Mouse (Mus musculus): ENCODE measurements around the gene Scd3. TPM values are rescaled to one million over a fixed set of nuclear protein-coding genes. Genes with fewer than 3 reads are reported as not detected.

Gene Scd3
- polyA plus RNA-seq, 1 experiment from 2014 or later: 4.5 TPM

- H3K4me2 ChIP-seq (ENCODE audit: low read length): peak within 1 kb of the TSS; percentile 100
- peak within 1 kb of the TSS; percentile 97 for H3K27ac ChIP-seq (replicated peaks; ENCODE audit: low read depth, low read length)
- peaks cover 33% of the 10 kb centered on the region for H3K4me1 ChIP-seq (ENCODE audit: control insufficient read depth, insufficient read depth, low read length)
- no peaks in the 10 kb centered on the region for H3K9me3 ChIP-seq (ENCODE audit: control insufficient read depth, low read length)
- ATAC-seq (ENCODE audit: low FRiP score, low TSS enrichment) (no peak; the same call in 1 of the 2 replicates), DNase-seq (no peak)
- H3K4me3 ChIP-seq (replicated peaks; ENCODE audit: low read depth, low read length): peak within 1 kb of the TSS; percentile 95
- peaks cover 31% of the 10 kb centered on the region for H3K36me3 ChIP-seq (ENCODE audit: control insufficient read depth, insufficient read depth, low read length)
- 2% methylated on average over 21 of the region's 21 CpGs for WGBS
- H3K9ac ChIP-seq (replicated peaks; ENCODE audit: low read length): peak within 1 kb of the TSS; percentile 88
- no peaks in the 10 kb centered on the region for H3K27me3 ChIP-seq (ENCODE audit: control insufficient read depth, insufficient read depth, low read length)
Observed at GRCm38 (mm10) chr19:44292941-44293768, 90.1 kb downstream of the Scd3 start, which contains the start of gene Scd2. Gene Scd2 (plus strand): TSS chr19:44293674.

Other genes starting within 250 kb of the Scd3 start
- 0.12 and 0.19 TPM in 2 replicates for gene Cpn1, start 216.7 kb upstream of the Scd3 start, polyA plus RNA-seq (2014; fragmentation: Nextera tagmentation; extraction: Ambion mirVana)
- gene Cyp2c23, start 174.1 kb upstream of the Scd3 start, polyA plus RNA-seq (2014; fragmentation: Nextera tagmentation; extraction: Ambion mirVana): not detected in 2 replicates
- 15.1 and 16.3 TPM in 2 replicates for gene Erlin1, start 133.5 kb upstream of the Scd3 start, polyA plus RNA-seq (2014; fragmentation: Nextera tagmentation; extraction: Ambion mirVana)
- gene Chuk, start 95.8 kb upstream of the Scd3 start, polyA plus RNA-seq (2014; fragmentation: Nextera tagmentation; extraction: Ambion mirVana): 59.2 and 60.1 TPM in 2 replicates
- gene Cwf19l1, start 67.4 kb upstream of the Scd3 start, polyA plus RNA-seq (2014; fragmentation: Nextera tagmentation; extraction: Ambion mirVana): 31.2 and 38.4 TPM in 2 replicates
- gene Bloc1s2, start 56.8 kb upstream of the Scd3 start, polyA plus RNA-seq (2014; fragmentation: Nextera tagmentation; extraction: Ambion mirVana): 166 and 176 TPM in 2 replicates
- gene Pkd2l1, start 10.8 kb upstream of the Scd3 start, polyA plus RNA-seq (2014; fragmentation: Nextera tagmentation; extraction: Ambion mirVana): not detected in 2 replicates
- gene Scd2, start 90.4 kb downstream of the Scd3 start, polyA plus RNA-seq (2014; fragmentation: Nextera tagmentation; extraction: Ambion mirVana): 194 and 281 TPM in 2 replicates
- 0.11 and 0.19 TPM in 2 replicates for gene Scd4, start 129.8 kb downstream of the Scd3 start, polyA plus RNA-seq (2014; fragmentation: Nextera tagmentation; extraction: Ambion mirVana)
- gene Scd1, start 204.6 kb downstream of the Scd3 start, polyA plus RNA-seq (2014; fragmentation: Nextera tagmentation; extraction: Ambion mirVana): 5.9 and 6.8 TPM in 2 replicates